Mouse (Mus musculus) liver, embryonic 11.5 days (tissue): ENCODE data around the gene Ifrd2. TPM values are rescaled to one million over a fixed set of nuclear protein-coding genes. Genes with fewer than 3 reads are reported as not detected.

Source experiments
- ATAC-seq: fragments of 200-750 bp; cut with Nextera tagmentation; replicated peaks from 2 replicates; pipeline ENCODE4 v1.8.0; 2017; ENCODE audit warnings: moderate number of reproducible peaks, mild to moderate bottlenecking, moderate TSS enrichment, moderate library complexity; ENCODE audit not compliant: low FRiP score
- DNase-seq: peaks from one replicate; pipeline ENCODE4 v3.0.0-alpha.2; 2017; ENCODE audit warnings: low spot score
- H3K27ac ChIP-seq: fragments of 300-500 bp; sonication (generic); 2 replicates; pipeline ENCODE4 v1.5.1; 2014; ENCODE audit warnings: mild to moderate bottlenecking, low read depth, low read length, control low read depth
- H3K27me3 ChIP-seq: fragments of 300-500 bp; sonication (generic); replicated peaks from 2 replicates; pipeline ENCODE4 v1.6.1; 2014; ENCODE audit warnings: low read length, mixed read lengths; ENCODE audit not compliant: control insufficient read depth, insufficient read depth
- H3K36me3 ChIP-seq: fragments of 300-500 bp; sonication (generic); 2 replicates; pipeline ENCODE4 v1.6.1; 2014; ENCODE audit warnings: mild to moderate bottlenecking, low read length, moderate library complexity, mixed read lengths; ENCODE audit not compliant: control insufficient read depth, insufficient read depth
- H3K4me1 ChIP-seq: fragments of 300-500 bp; sonication (generic); replicated peaks from 2 replicates; pipeline ENCODE4 v1.6.1; 2014; ENCODE audit warnings: low read length, mixed read lengths; ENCODE audit not compliant: control insufficient read depth, insufficient read depth
- H3K4me2 ChIP-seq: fragments of 300-500 bp; sonication (generic); 2 replicates; pipeline ENCODE4 v1.6.1; 2014; ENCODE audit warnings: mild to moderate bottlenecking, control low read depth, moderate library complexity
- H3K4me3 ChIP-seq: fragments of 300-500 bp; sonication (generic); 2 replicates; pipeline ENCODE4 v1.5.1; 2014; ENCODE audit warnings: low read depth, low read length, control low read depth
- H3K9ac ChIP-seq: fragments of 300-500 bp; sonication (generic); 2 replicates; pipeline ENCODE4 v1.6.1; 2014; ENCODE audit warnings: low read depth, low read length, control low read depth
- H3K9me3 ChIP-seq: fragments of 300-500 bp; sonication (generic); 2 replicates; pipeline ENCODE4 v1.6.1; 2016; ENCODE audit warnings: low read length, inconsistent platforms, mixed read lengths; ENCODE audit not compliant: control insufficient read depth
- WGBS: fragments of 180-500 bp; shearing (Covaris S2); extraction: QIAGEN DNeasy Blood & Tissue Kit; methylation state at CpG from one replicate; pipeline ENCODE4 v1.1.7; 2014; 5-methylcytosine and 5-hydroxymethylcytosine counted together
- polyA plus RNA-seq: library from polyadenylated mRNA; unstranded; fragments of >200 nt; fragmentation: Nextera tagmentation; extraction: Ambion mirVana; gene quantifications from 2 replicates; pipeline ENCODE4 v1.2.1, GENCODE M21; 2014

The Ifrd2 gene
- polyA plus RNA-seq, 1 experiment from 2014 or later: 219 TPM

DNA sequence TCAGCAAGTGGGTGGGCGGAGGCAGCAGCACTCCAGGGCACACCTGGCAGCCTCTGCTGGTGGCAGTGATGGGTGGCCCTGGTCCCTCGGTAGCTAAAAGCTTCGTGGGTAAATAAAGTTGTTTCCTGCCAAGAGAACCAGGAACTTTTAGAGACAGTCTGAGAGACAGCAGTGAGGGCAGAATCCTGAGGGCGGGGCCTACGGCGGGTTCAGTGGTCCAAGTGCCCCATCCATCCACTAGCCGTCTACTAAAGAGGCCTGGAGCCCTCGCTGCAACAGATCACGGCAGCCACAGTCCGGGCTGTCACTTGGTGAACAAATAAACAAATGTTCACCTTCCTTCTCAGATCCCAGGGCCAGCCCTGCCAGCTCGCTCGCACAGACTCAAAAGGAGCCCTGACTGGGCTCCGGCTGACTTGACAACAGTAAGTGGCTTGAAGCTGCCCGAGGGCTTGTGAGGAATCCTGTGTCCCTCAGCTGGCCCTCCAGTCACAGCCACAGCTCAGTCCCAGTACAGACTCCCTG is 42.5 kb downstream of the Ifrd2 start:
- WGBS: 40% methylated on average over 14 of the region's 14 CpGs
- DNase-seq (no peak), ATAC-seq (no peak)
- H3K27me3 ChIP-seq: no peaks in the 10 kb centered on the region
- peak overlapping the region; percentile 50 for H3K4me2 ChIP-seq
- H3K4me3 ChIP-seq: 0 out of 2 replicates have a peak overlapping the region, but pooled peaks have one; percentile 3
- H3K9ac ChIP-seq: peak overlapping the region; percentile 31; the same call in 1 of the 2 replicates
- H3K9me3 ChIP-seq: no peaks in the 10 kb centered on the region
- H3K4me1 ChIP-seq: peaks cover 71% of the 10 kb centered on the region
- H3K27ac ChIP-seq: peak overlapping the region; percentile 74
- H3K36me3 ChIP-seq: peaks cover 8% of the 10 kb centered on the region; the same call in 1 of the 2 replicates

DNA sequence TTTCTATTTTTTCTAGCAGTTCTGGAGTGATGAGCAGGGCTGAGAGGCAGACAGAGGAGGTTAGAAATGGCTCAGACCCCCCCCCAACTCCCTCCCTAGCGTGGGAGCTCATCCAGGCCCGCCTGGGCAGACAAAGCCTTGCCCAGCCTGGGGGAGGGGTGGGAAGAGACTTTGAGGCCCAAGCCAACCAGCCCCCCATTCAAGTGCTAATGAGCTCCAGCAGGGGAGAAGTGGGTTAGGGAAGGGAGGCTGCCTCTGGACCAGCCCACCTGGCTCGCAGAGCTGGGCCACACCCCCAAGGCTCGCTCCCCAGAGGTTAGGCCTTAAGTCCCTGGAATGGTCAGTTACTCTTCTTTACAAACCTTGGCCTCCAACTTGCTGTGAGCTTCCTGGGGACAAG is 43.1 kb downstream of the Ifrd2 start:
- H3K4me2 ChIP-seq: peak overlapping the region; percentile 50
- peak overlapping the region; percentile 42; the same call in 1 of the 2 replicates for H3K9ac ChIP-seq
- H3K4me1 ChIP-seq: peaks cover 68% of the 10 kb centered on the region
- H3K36me3 ChIP-seq: peaks cover 6% of the 10 kb centered on the region; the same call in 1 of the 2 replicates
- no peak overlapping the region for H3K4me3 ChIP-seq
- peak overlapping the region; percentile 74; the same call in 1 of the 2 replicates for H3K27ac ChIP-seq
- H3K27me3 ChIP-seq: no peaks in the 10 kb centered on the region
- H3K9me3 ChIP-seq: no peaks in the 10 kb centered on the region
- ATAC-seq (no peak), DNase-seq (no peak)
- 35% methylated on average over 4 of the region's 4 CpGs for WGBS

DNA sequence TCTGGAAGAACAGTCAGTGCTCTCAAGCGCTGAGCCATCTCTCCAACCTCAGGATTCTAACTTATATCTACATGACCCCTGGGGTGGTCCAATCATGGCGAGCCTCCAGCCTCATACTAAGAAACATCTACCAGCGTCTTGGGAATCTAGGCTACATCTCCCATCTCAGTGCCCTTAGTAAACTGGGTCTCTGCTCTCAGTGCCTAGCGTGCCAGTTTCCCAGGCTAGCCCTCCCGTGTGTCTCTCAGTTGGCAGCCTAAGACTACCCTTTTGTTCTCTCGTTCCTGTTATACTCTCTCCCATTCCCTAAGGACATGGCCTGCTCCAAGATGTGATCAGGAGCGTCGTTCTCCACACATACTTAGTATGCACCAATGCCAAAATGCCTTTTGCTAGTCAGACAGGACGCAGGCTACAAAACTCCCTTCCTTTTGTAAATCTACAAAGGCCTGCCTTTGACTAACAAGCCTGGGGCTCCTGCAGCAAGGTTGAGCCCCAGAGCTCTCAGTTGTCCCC is 43.9 kb downstream of the Ifrd2 start:
- Histone ChIP-seq H3K4me3 (no peak overlapping the region), H3K27ac (peak overlapping the region; percentile 90), H3K36me3 (peaks cover 6% of the 10 kb centered on the region; the same call in 1 of the 2 replicates), H3K4me1 (peaks cover 71% of the 10 kb centered on the region), H3K27me3 (no peaks in the 10 kb centered on the region), H3K9ac (no peak overlapping the region; the same call in 1 of the 2 replicates), H3K9me3 (no peaks in the 10 kb centered on the region), H3K4me2 (peak overlapping the region; percentile 29)
- 86% methylated on average over 9 of the region's 9 CpGs for WGBS
- ATAC-seq (no peak), DNase-seq (no peak)

DNA sequence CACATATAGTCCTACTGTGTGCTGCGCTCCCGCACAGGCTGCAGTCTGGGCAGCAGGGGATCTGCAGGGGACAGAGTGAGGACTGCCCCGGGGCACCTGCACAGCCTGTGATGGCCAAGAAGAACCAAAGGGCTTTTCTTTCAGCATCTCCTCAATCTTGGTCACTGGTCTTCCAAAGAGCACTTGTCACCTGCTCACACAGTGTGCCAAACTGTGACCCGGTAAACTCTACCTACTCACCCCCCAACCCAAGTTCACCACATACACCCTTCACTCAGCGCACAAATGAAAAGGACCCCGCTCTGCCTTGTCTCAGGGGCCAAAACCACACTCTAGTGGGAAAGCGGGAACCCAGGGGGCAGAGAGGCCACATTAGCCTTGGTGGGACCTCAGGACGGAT is 44.4 kb downstream of the Ifrd2 start:
- no peak overlapping the region for H3K4me3 ChIP-seq
- peak overlapping the region; percentile 96 for H3K9ac ChIP-seq
- no peak for DNase-seq
- H3K36me3 ChIP-seq: peaks cover 6% of the 10 kb centered on the region; the same call in 1 of the 2 replicates
- no peaks in the 10 kb centered on the region for H3K9me3 ChIP-seq
- H3K27ac ChIP-seq: peak overlapping the region; percentile 90
- H3K4me2 ChIP-seq: peak overlapping the region; percentile 29
- H3K4me1 ChIP-seq: peaks cover 68% of the 10 kb centered on the region
- no peaks in the 10 kb centered on the region for H3K27me3 ChIP-seq
- WGBS: 91% methylated on average over 8 of the region's 8 CpGs
- no peak for ATAC-seq

DNA sequence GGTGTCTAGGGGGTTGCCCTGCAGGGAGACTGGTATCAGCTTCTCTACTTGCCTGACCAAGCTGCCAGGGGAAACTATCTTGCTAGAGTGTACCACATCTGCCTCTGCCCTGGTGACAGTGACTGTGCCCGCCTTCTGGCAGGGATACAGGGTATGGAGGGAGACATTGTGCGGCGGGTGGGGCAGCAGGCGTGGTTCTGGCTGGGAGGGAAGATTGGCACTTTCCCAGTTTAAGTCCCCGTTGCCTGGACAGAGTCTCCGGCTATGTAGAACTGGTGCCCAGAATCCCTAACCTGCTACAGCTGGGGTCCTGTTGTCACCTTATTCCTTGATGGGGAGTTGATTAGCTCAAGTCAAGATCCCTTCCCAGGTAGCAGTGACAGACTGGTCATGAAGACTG is 45.0 kb downstream of the Ifrd2 start:
- WGBS: 51% methylated on average over 6 of the region's 6 CpGs
- Histone ChIP-seq H3K4me1 (peaks cover 61% of the 10 kb centered on the region), H3K4me2 (peak overlapping the region; percentile 97), H3K9ac (peak overlapping the region; percentile 96), H3K36me3 (peaks cover 6% of the 10 kb centered on the region; the same call in 1 of the 2 replicates), H3K27me3 (no peaks in the 10 kb centered on the region), H3K4me3 (peak overlapping the region; percentile 89), H3K9me3 (no peaks in the 10 kb centered on the region), H3K27ac (peak overlapping the region; percentile 90)
- no peak for DNase-seq
- ATAC-seq: no peak

DNA sequence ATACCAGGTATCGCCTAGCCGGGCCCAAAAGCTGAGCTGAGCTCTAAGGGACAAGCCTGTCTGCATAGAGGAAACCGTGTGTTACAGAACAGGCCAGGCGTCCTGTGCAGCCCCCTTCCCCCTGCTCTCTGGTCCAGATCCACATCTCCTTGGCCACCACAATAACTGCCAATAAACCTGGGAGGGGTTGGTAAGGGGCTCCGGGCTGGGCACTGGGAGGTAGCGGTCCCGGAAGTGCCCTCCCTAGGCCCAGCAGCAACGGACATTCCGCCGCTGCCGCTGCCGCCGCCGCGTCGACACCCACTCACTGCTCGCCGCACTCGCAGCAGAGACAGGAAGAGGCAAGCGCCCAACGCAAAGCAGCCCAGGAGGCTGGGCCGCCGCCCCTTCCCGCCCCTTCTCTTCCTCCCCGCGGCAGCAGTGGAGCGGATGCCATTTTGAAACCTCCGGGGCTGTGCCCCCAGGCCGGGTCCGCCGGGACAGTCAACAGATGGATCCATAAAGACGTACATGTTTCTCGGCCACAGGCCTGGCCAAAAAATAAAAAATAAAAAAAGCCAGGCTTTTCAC is 45.7 kb downstream of the Ifrd2 start:
- 1% methylated on average over 33 of the region's 33 CpGs for WGBS
- Histone ChIP-seq H3K9me3 (no peaks in the 10 kb centered on the region), H3K27ac (peak overlapping the region; percentile 90), H3K9ac (peak overlapping the region; percentile 96), H3K4me1 (peaks cover 54% of the 10 kb centered on the region), H3K4me2 (peak overlapping the region; percentile 97), H3K4me3 (peak overlapping the region; percentile 89), H3K36me3 (peaks cover 6% of the 10 kb centered on the region; the same call in 1 of the 2 replicates), H3K27me3 (no peaks in the 10 kb centered on the region)
- peak; percentile 61 for ATAC-seq
- peak; percentile 85 for DNase-seq

DNA sequence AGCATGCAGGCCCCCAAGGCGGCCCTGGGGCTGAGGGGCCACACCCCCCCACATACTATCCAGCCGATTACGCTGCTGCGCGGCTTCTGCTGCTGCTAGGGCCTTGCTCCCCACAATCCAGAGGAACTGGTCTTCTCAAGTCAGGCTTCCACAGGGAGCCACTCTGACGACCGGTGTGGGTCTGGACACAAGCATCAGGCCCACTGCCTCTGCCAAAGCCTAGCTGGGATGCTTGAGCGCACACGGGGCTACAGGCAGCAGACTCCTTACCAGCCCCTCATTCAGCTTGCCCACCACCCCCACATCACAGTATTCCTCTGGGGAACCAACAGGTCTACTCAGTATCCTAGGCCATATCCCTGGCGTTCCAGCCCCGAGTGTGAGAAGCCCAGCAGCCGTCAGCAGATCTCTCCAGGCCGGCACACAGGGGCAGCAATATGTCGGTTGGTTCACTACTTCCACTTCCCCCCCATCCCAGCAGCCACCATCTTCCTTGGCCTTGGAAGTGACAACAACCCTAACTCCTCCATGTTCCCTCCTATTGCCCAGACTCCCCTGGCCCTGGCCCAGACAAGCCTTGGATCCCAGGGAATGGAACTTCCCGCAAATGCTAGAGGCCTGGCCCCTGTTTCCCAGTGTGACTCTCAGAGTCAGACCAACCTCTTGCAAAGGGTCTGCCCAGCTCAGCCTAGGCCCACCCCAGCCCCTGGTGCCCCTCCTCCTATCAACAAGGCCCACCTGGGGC is 46.4 kb downstream of the Ifrd2 start:
- Histone ChIP-seq H3K27ac (peak overlapping the region; percentile 90), H3K4me1 (peaks cover 48% of the 10 kb centered on the region), H3K9me3 (no peaks in the 10 kb centered on the region), H3K27me3 (no peaks in the 10 kb centered on the region), H3K4me2 (peak overlapping the region; percentile 97), H3K9ac (peak overlapping the region; percentile 96), H3K36me3 (peaks cover 2% of the 10 kb centered on the region; the same call in 1 of the 2 replicates), H3K4me3 (peak overlapping the region; percentile 89)
- WGBS: 1% methylated on average over 15 of the region's 15 CpGs
- ATAC-seq (peak; percentile 19), DNase-seq (peak; percentile 65)

DNA sequence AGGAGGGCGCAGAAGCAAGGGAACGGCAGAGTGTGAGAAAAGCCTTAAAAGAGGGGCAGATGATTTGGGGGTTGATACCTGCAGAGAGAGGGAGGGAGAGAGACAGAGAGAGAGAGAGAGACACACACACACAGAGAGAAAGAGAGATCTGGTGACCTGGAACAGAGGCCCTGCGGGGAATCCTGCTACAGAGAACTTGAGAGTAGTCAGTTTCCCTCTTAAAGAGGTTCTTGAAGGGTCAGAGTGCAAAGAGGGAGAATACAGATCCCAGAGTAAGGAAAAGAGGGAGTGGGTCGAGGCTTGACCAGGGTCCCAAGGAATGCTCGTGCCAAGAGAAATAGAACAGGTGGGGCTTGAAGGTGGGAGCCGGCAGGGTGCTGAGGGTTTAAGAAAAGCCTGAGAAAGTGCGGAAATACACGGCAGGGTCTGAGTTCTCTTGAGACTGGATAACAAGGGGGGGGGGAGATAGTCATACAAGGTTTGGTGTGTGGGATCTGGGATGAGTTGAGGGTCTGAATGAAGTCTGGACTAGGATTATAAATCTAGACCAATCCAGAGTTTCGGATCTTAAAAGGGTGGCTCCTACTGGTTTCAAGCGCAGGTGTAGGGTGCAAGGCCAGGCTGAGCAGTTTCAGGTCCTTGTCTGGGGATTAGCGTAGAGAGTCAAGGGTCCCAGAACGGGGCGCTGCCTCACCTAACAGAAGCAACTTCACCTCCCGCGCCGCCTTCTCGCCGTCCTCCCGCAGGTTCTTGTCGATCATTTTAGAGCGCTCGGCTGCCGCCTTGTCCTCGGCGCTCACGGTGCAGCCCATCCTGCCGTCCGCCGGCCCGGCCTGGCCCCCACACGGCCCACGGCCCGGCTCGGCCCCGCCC is 47.2 kb downstream of the Ifrd2 start:
- Histone ChIP-seq H3K36me3 (peaks cover 2% of the 10 kb centered on the region; the same call in 1 of the 2 replicates), H3K4me2 (peak overlapping the region; percentile 97), H3K27ac (peak overlapping the region; percentile 90), H3K27me3 (no peaks in the 10 kb centered on the region), H3K4me1 (peaks cover 40% of the 10 kb centered on the region), H3K9ac (peak overlapping the region; percentile 96), H3K4me3 (peak overlapping the region; percentile 89), H3K9me3 (no peaks in the 10 kb centered on the region)
- DNase-seq (no peak), ATAC-seq (0 out of 2 replicates have a peak, but pooled peaks have one; percentile 1)
- under 1% methylated on average over 35 of the region's 35 CpGs for WGBS
